Mouse (Mus musculus) adrenal gland (tissue): ENCODE data around the gene Parn.
"Not testable (repeated sequence)": the region's sequence is repeated elsewhere in the genome, so short reads cannot be mapped to it uniquely, and the experiment has no call there.

ENCODE experiments used
- intact Hi-C: fragments of 180-260 bp; cut with DNase I; formaldehyde crosslinking; loops from one replicate; pipeline ENCODE4 v1.15.1; 2025
- long read RNA-seq, 2 experiments: library from polyadenylated mRNA; unstranded; transcript quantifications; one replicate each; pipeline ENCODE4 v2.0.0; 2020; ENCODE audit warnings: borderline replicate concordance in 1 of 2; ENCODE audit not compliant: insufficient replicate concordance in 1 of 2

The Parn gene
- long read RNA-seq, experiment 1, transcript Parn-201 (24 exons, 2,906 nt) = major isoform, 13 of 25 reads
- long read RNA-seq, experiment 1, partial matches to known transcripts = 6 of 25 reads
- long read RNA-seq, experiment 1, other reads (novel, unspliced or antisense) = 6 of 25 reads
- long read RNA-seq, experiment 2, transcript Parn-201 (24 exons, 2,906 nt) = major isoform, 7 of 18 reads
- long read RNA-seq, experiment 2, partial matches to known transcripts = 4 of 18 reads
- long read RNA-seq, experiment 2, other reads (novel, unspliced or antisense) = 7 of 18 reads

GRCm38 (mm10) chr16:13667878-13668343 is at the start of gene Parn:
Parn (minus strand) TSS chr16:13668170.
- intact Hi-C loops = no loop called here

DNA sequence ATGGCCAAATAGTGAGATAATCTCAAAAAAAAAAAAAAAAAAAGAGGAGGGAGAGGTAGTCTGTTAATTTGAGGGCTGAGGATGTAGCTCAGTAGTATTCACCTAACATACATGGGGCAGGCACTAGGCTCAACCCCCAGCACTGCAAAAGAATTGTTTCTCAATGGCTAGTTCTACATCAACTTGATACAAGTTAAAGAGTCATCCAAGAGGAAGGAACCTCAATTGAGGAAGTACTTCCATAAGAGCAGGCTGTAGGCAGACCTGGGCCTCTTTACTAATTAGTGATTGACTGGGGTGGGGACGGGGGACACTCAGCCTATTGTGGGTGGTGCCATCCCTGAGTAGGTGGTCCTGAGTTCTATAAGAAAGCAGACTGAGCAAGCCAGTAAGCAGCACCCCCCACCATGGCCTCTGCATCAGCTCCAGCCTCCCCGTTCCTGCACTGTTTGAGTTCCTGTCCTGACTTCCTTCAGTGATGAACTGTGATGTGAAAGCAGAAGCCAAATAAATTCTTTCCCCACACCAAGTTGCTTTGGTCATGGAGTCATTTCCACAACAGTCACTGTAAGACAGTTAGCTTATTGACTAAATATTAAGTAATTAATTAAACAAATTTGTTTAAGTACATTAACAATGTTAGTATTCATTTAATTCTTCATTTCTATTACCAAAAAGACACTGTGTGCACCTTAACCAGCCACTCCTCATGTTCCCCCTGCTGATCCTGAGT is 49.0 kb upstream of the Parn start:
- intact Hi-C loops = no loop called here

DNA sequence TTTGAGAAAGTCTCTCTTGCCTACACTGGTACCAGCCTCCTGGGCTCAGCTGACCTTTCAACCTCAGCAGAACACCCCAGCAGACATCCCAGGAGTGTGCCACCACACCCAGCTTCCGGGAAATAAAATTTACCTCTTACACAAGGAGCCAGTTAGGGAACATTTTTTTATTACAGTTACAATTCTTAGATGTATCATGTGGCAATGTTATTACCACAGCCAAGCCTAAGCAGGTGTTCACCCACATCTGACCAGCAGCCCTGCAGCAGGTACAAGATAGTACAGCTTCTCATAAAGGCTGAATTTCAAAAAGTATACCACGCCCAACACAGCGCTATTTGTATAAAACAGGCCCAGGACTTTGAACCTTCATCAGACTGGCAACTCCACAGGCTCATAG is 46.9 kb upstream of the Parn start:
- intact Hi-C loops = no loop called here

- intact Hi-C loops = no loop called here
Observed at GRCm38 (mm10) chr16:13704676-13705075, 36.7 kb upstream of the Parn start.

GRCm38 (mm10) chr16:13702184-13702583 is 34.2 kb upstream of the Parn start:
- intact Hi-C loops = no loop called here

- intact Hi-C loops = no loop called here
Observed at GRCm38 (mm10) chr16:13698998-13699397, 31.0 kb upstream of the Parn start.

DNA sequence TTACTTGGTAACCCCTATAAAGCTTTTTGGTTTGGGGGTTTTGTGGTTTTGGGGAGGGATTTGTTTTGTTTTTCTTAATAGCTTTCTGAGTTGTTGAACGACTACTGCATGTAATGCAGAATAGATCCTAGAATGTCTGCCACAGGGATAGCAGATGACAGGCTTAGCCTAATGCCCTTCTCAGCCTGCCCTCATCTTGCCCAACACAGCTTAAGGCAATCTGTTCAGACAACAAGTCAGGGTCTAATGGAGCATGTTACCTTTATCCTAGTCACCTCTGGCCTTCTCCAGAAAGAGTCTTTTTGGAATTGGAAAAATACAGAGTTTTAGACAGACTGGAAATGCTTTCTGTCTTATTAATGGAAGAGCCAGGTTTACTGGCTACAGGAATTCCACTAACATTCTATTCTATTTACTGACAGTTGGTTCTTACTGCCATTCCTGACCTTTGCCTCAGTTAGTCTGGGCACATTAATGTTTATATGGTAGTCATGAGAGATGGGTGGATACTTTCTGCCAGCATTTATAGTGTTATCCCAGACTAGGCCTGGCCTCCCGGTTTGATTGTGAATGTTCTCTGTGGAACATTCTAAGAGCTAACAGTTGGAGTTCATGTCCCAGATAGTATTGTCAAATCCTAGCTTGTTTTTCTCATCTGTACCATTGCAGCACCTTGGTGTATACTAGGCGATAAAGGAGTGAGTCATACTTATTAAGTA is 10.8 kb upstream of the Parn start:
- intact Hi-C loops = no loop called here

GRCm38 (mm10) chr16:13674511-13674910 is 6.5 kb upstream of the Parn start:
- intact Hi-C loops = no loop called here

DNA sequence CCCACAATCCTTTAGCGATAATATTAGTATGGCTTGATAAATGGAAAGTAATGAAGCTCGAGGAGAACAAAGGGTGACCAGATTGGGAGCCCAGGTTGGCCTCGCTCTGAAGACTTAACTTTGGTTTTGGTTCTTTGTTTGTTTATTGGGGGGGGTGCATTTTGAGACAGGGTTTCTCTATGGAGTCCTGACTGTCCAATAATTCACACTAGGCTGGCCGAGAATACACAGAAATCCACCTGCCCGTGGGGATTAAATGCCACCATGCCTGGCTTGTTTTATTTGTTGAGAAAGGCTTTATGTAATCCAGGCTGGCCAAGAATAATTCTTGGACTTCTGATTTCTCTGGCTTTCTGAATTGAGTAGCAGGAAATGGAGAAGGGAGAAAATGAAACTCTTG is 5.1 kb upstream of the Parn start:
- intact Hi-C loops = no loop called here

GRCm38 (mm10) chr16:13672386-13672898 is 4.5 kb upstream of the Parn start:
- intact Hi-C loops = no loop called here

GRCm38 (mm10) chr16:13671685-13672385 is 3.9 kb upstream of the Parn start, which contains the start of the genes Bfar and 3110001I22Rik:
Bfar (plus strand) TSS chr16:13671858.
3110001I22Rik (plus strand) TSS chr16:13671929.
- intact Hi-C loops = no loop called here

DNA sequence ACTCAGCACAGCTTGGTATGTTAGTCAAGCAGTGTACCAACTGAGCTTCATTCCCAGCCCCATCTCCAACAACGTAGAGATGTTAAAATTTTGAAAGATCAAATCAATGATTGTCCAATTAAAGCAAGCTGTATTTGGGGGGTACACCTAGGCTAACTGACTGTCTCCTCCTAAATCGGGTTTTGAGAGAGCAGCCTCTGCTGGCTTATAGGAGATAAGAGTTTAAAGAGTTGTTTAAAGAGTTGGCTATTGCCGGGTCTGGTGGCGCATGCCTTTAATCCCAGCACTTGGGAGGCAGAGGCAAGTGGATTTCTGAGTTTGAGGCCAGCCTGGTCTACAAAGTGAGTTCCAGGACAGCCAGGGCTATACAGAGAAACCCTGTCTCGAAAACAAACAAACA is 2.9 kb upstream of the Parn start:
- intact Hi-C loops = not testable (repeated sequence)

GRCm38 (mm10) chr16:13669282-13669681 is 1.3 kb upstream of the Parn start:
- intact Hi-C loops = no loop called here

DNA sequence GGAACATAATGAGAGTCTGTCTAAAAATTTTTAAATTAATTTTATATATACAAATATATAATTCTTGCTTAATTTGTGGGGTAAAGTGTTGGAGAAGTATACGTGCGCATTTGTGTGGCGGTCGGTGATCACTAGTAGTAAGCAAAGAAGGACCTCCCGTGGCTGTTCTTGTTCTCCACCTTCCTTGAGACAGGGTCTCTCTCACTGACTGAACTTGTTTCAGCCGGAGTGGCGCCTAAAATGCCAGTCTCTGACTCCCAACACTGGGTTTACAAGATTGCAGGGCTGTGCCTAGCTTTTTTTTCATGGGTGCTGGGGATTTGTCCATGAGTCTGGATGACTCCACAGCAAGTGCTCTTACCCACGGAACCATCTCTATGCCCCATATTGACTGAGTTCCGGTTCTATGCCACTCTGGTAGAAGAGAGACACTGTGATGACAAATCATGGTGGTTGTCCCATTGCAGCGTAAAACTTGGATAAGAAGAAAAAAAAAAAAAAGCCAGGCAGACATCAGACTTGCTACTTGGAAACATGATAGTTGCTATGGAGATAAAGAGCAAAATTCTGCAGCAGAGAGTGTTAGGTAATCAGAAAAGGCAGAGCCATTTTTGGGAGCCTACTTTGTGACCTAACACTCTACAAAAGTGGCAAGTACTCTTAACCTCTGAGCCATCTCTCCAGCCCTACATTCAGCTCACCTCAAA is 585 bp upstream of the Parn start:
- intact Hi-C loops = no loop called here

DNA sequence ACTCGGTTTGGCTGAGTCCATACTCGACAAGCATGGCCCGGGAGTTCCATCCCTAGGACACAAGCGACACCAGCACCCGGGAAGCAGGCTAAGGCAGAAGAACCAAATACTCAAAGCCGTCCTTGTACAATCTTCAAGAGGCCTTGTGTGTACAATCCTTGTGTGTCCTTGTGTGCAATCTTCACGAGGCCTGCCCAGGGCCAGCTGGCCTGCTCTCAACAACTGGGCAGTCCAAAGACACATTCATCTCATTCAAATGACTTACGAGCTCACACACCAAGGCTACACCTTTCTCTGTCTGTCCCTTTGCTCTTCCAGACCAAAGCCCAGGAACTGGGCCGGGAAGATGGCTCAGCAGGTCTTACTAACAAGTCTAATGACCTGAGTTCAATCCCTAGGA is 7.2 kb downstream of the Parn start:
- intact Hi-C loops = no loop called here

GRCm38 (mm10) chr16:13658886-13659285 is 9.1 kb downstream of the Parn start:
- intact Hi-C loops = no loop called here

- intact Hi-C loops = no loop called here
Observed at GRCm38 (mm10) chr16:13645930-13646329, 22.0 kb downstream of the Parn start.

GRCm38 (mm10) chr16:13644474-13644873 is 23.5 kb downstream of the Parn start:
- intact Hi-C loops = no loop called here

GRCm38 (mm10) chr16:13640064-13640463 is 27.9 kb downstream of the Parn start:
- intact Hi-C loops = no loop called here

DNA sequence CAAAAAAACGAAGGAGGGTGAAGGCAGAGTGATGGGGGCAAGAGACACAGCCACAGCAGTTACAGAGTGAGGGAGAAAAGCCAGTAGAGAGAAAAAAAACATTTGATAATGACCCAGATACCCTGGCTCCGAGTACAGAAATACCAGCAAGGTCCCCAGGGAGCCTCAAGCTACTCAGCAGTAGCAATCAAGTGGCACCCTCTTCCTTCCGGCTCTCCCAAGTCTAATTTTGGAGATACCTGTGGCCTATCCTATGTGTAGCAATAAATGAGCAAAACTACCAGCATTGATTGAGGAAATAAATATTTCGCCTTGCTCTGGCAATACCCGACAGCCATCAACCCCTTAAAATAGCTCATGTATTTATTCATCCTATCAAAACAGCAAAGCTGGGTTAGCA is 28.5 kb downstream of the Parn start:
- intact Hi-C loops = no loop called here

DNA sequence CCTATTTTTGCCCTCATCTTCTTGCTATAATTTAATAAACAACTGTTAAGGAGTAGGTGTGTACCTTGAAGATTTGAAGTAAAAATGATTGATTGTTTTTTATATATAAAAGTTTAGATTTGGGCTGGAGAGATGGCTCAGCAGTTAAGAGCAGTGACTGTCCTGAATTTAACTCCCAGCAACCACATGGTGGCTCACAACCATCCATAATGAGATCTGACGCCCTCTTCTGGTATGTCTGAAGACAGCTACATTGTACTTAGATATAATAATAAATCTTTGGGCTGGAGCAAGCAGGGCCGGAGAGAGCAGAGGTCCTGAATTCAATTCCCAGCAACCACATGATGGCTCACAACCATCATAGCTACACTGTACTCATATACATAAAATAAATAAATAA is 29.8 kb downstream of the Parn start:
- intact Hi-C loops = not testable (repeated sequence)
